Mouse (Mus musculus) heart, adult 2 months (tissue): ENCODE measurements at regions not wholly inside any gene's neighbourhood (a gene's known extent, or its start where the extent isn't known, plus 50 kb on each side); places are given as distances from the start of the nearest gene placed in this dataset.

Source experiments
- CTCF ChIP-seq: fragments of 200-600 bp; IDR thresholded peaks from 2 replicates; pipeline ENCODE4 v1.8.1; 2022; ENCODE audit warnings: antibody characterized with exemption, mild to moderate bottlenecking, moderate library complexity
- EP300 ChIP-seq: fragments of 200-500 bp; IDR thresholded peaks from 2 replicates; pipeline ENCODE4 v1.6.1; 2011; ENCODE audit warnings: low read depth, low read length, control low read depth; ENCODE audit not compliant: insufficient read depth
- POLR2A ChIP-seq: fragments of 200-500 bp; IDR thresholded peaks from 2 replicates; pipeline ENCODE4 v1.6.1; 2011; ENCODE audit warnings: mild to moderate bottlenecking, low read depth, low read length, control low read depth; ENCODE audit not compliant: insufficient read depth

- no peak for TF ChIP-seq CTCF
- TF ChIP-seq EP300: no peak
- TF ChIP-seq POLR2A: no peak
These were observed 232.8 kb upstream of the Prox1 start for GRCm38 (mm10) chr1:190403335-190403734.
